Mouse (Mus musculus): ENCODE measurements around the gene Spast.

GRCm38 (mm10) chr17:74389847-74390246 is 51.1 kb downstream of the Spast start:
- no peak for TF ChIP-seq CTCF (IDR thresholded peaks at IDR 0.05; ENCODE audit: insufficient read depth, low read depth, low read length)
- TF ChIP-seq POLR2A (IDR thresholded peaks at IDR 0.05; ENCODE audit: insufficient read depth, low read depth, low read length) = no peak

Data from olfactory bulb, adult 2 months (tissue).